Mouse (Mus musculus): ENCODE measurements around the gene Tmem186. TPM values are rescaled to one million over a fixed set of nuclear protein-coding genes. Genes with fewer than 3 reads are reported as not detected.

Tmem186 gene
- polyA plus RNA-seq (2015; fragmentation: Nextera tagmentation; extraction: Ambion mirVana) = 15.1 and 16.3 TPM in 2 replicates

GRCm38 (mm10) chr16:8637217-8638051 is at the start of gene Tmem186, which contains the start of gene Pmm2:
Gene Tmem186 (minus strand): TSS chr16:8637712.
Gene Pmm2 (plus strand): TSS chr16:8637674.

DNA sequence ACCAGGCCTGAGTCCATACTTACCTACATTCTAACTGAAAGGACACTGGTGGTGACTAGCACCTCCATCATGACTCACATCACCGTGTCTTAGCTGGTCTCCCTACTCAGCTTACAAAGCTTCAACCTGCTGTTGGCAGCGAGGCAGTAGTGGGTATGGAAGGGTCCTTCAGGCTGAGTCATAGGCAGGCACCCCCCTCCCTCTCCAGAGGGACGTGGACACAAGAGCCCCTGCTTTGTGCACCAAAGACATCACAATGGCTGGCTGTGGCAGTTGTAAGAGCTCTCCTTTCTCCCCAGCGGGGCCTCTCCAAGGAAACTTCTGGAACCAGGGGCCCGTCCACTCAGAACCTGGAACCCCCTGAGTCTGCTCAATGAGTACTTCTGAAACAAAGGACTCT is 43.0 kb upstream of the Tmem186 start, which contains the start of gene Gm5767:
Gm5767 (plus strand) TSS at position 301 of the 400 bp plus-strand sequence.

DNA sequence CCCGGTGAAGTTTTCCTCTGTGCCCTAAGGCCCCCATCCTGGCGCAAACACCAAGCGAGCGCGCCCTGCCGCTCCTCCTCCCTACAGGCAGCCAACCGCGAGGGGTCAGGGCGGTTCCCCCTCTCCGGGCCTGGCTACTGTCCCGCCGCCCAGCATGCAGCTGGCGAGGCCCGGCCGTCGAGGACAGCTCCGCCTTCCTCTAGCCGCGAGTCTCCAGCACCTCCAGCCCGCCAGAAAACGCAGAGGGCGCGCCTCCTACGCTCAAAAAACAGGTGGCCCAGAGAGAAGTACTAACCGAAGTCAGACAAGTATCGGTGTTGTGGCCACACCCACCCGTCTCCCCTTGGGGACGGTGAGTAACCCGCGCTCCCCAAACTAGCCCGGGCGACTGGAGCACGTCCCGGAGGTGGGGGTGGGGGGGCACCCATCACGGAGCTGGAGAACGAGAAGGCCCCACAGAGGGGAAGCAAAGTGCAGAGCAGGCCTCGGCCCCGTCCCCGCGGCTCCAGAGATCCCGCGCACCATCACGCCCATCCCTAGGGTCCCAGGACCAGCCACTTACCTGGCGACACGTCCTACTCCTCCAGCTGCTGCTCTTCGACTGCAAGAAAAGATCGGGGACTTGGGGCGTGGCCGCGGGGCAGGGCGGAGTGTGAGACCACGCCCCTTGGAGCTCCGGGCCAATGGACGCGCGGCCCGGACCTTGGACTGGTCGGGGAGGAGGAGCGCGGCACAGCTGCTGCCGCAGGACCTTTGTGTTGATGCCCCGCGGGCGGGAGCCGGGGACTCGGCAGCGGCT is 34.2 kb upstream of the Tmem186 start, which contains the start of gene Carhsp1:
Carhsp1 (minus strand) TSS at position 605 of the 799 bp plus-strand sequence.

Small RNA genes lying within 50 kb of the gene (microRNA-seq; reads per million reads assigned to microRNA genes)
- not detected for gene Gm22137

Other genes with a start within 250 kb of the Tmem186 start
- 3.1 and 3.7 TPM in 2 replicates for gene Tmem114, start 212.6 kb downstream of the Tmem186 start, polyA plus RNA-seq (2015; fragmentation: Nextera tagmentation; extraction: Ambion mirVana)
- gene Mettl22, start 166.9 kb downstream of the Tmem186 start, polyA plus RNA-seq (2015; fragmentation: Nextera tagmentation; extraction: Ambion mirVana) = 63.4 and 74.8 TPM in 2 replicates
- 128 and 135 TPM in 2 replicates for gene Abat, start 124.3 kb downstream of the Tmem186 start, polyA plus RNA-seq (2015; fragmentation: Nextera tagmentation; extraction: Ambion mirVana)
- gene Pmm2, start within 50 bp of the Tmem186 start, polyA plus RNA-seq (2015; fragmentation: Nextera tagmentation; extraction: Ambion mirVana) = 30.5 and 34.6 TPM in 2 replicates
- 74.0 and 80.6 TPM in 2 replicates for gene Carhsp1, start 34.4 kb upstream of the Tmem186 start, polyA plus RNA-seq (2015; fragmentation: Nextera tagmentation; extraction: Ambion mirVana)
- not detected in 2 replicates for gene Gm5767, start 43.1 kb upstream of the Tmem186 start, polyA plus RNA-seq (2015; fragmentation: Nextera tagmentation; extraction: Ambion mirVana)
- 20.4 and 25.3 TPM in 2 replicates for gene Usp7, start 154.6 kb upstream of the Tmem186 start, polyA plus RNA-seq (2015; fragmentation: Nextera tagmentation; extraction: Ambion mirVana)
- gene 1810013L24Rik, start 192.4 kb upstream of the Tmem186 start, polyA plus RNA-seq (2015; fragmentation: Nextera tagmentation; extraction: Ambion mirVana) = 23.1 and 26.6 TPM in 2 replicates